Mouse (Mus musculus): ENCODE data around the gene Fam81b.

- no peak for TF ChIP-seq CTCF (IDR thresholded peaks at IDR 0.05; ENCODE audit: low read depth)
- no peak for TF ChIP-seq EP300 (IDR thresholded peaks at IDR 0.05; ENCODE audit: low read depth)
Observed at GRCm38 (mm10) chr13:76264361-76265026, 40.4 kb downstream of the Fam81b start.

Measured in liver, embryonic 14.5 days (tissue).